Mouse (Mus musculus): ENCODE measurements around the gene Smpx.

Gene Smpx

DNA sequence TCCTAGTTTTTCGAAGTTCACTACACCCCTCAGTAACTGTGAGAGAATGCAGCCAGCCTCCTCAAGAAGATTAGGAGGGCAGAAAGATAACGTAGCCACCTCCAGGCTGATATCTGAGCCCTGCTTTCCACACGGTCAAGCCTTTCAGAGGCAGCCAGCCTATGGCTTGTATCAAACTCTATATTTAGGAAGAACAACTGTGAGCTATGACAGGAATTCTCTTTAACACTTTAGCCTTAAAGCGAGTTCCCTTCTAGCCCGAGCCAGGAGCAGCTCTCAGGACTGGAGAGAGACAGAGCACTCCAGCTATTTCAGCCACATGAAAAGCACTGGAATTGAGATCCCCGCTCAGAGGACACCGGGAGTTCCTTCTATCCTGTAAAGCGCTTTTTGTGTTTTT lies at the start of gene Smpx:
Smpx (plus strand) TSS at position 49 of the 400 bp plus-strand sequence.
- DNase-seq: no peak

GRCm38 (mm10) chrX:157655047-157655446 lies 43.7 kb upstream of the Smpx start:
- no peak for DNase-seq

- no peak for DNase-seq
These were observed 41.4 kb upstream of the Smpx start for GRCm38 (mm10) chrX:157657356-157657755.

DNA sequence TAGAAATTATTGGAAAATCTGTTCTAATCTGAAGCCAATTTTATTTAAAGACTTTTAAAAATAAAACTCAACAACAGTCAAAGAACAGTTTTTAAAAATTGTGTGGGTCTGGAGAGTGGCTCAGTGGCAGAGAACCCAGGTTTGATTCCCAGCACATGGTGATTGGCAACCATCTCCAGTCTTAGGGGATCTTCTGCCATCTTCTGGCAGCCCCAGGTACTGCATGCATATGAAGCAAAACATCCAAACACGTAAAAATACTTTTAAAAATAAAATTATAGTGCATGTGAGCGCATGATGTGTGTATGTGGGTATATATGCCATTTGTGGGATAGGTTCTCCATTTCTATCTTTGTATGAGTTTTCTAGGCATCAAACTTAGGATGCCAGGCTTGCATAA lies 26.9 kb upstream of the Smpx start:
- peak; percentile 10 for DNase-seq

- DNase-seq: no peak
These were observed 23.9 kb upstream of the Smpx start for GRCm38 (mm10) chrX:157674667-157675350.

DNA sequence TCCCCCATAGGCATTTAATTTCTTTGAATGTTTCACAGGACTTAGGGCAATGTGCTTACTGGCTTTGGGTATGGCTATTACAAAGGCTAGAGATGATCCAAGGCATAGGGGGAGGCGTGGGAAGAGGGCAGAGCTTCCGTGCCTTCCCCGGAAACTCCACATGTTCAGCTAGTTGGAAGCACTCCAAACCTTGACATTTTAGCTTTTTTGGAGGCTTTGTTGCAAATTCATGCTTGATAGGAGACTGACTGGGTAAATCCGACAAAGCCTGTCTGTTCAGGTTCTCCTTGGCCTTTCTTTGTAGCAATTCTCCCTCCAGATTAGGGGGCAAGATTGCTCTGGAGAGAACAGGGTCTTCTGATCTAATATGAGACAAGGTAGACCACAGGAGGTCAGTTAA lies 7.5 kb upstream of the Smpx start:
- no peak for DNase-seq

DNA sequence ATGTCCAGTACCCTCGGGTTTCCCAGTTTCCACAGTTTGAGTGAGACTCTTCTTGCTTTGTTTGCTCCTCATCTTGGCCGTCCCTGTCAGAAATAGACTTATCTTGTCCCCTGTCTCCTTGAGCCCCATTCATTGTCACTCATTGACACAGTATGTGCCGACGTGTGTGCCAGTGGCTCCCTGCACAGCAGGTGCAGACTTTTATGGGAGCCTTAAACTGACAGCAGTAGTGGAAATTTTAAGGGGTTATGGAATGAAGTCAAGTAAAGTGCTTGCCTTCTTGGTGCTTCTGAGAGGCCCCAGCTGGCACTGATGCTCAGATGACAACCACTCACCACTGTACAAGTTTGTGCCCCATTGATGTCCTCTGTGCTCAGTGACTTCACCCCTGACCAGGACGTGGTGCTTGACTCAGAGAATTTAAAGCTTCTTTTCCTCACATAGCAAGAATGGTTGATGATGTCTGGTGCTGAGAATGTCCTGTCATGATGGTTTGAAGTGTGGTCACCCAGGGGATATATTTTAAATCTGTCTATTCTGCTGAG lies 1.0 kb upstream of the Smpx start:
- no peak for DNase-seq

GRCm38 (mm10) chrX:157707236-157707635 lies 8.5 kb downstream of the Smpx start:
- DNase-seq: no peak

DNA sequence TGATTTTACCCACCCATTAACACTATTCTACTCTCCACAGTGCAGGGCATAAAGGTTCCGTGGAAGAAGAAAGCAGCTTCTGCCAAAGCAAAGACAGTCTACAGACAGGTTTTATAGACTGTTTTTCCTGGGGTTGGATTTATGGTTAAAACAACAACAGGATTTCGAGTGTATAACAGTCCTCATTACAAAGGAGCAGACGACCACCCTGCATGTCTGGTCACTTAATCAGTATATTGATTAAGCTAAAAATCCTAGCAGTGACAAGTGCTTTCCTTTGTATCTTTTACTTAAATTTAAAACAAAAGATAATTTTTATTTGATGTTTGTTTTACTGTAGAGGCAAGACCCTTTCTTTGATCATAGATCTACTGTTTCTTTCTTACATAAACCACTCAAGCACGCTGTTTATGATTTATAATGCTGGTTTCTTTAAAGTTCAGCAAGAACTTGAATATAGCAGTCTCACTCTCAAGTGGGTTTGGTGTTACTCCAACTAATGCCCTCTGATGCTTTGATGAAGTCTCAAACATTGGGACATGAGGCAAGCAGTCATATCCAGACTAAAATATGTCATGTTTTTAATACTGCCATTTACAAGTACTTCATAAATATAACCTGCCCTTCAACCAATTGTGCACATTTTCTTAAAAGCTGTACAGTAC lies 10.0 kb downstream of the Smpx start:
- no peak for DNase-seq

DNA sequence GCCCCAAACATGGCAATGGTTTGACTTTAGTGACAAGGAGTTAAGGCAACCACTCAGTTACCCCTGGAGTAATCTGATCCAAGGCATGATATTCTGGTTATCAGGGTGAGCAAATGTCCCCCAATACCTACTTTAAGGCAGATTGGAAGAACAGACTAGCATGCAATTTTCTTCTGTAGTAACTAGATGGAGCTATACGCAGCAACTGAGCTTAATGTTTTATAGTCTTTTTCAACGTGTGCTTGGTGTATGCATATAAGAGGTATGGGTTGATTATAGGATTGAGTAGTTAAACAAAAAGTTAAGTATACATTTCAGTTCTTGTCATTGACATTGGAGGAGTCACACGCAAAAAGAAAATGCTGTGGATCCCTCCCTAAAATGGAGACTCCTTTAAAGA lies 21.2 kb downstream of the Smpx start:
- no peak for DNase-seq

- DNase-seq: no peak
These were observed 32.1 kb downstream of the Smpx start for GRCm38 (mm10) chrX:157730622-157731341.

DNA sequence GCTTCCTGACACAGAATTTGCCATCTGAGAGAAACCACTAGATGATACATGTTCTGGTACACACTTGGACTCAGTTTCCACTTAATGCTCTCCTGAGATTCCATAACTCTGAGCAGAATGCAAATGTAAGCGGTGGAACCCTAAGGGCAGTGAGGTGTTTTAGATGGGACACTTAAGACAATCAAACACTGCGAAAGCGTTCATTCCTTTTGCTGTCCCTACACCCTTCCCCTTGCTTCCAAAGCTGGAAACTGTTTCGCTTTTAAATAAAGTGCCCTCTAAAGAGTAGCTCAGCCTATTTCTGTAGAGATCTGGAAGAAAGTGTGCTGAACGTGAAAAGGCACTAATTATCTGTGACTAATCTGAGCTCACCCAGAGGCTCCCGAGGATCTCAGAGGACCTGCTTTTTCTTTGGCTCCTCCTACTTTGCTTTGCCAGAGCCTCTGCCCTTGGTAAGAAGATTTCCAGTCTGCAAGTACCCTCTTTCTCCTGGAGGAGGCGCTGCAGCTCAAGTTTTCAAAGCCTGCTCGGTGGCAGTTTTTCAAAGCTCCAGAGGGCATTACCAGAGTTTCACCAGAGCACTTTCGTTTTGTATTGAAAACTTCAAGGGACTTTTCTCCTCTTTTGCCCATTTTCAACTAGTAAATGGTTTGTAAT lies 33.1 kb downstream of the Smpx start:
- peak; percentile 45 for DNase-seq

- no peak for DNase-seq
These were observed 33.6 kb downstream of the Smpx start for GRCm38 (mm10) chrX:157732346-157732745.

DNA sequence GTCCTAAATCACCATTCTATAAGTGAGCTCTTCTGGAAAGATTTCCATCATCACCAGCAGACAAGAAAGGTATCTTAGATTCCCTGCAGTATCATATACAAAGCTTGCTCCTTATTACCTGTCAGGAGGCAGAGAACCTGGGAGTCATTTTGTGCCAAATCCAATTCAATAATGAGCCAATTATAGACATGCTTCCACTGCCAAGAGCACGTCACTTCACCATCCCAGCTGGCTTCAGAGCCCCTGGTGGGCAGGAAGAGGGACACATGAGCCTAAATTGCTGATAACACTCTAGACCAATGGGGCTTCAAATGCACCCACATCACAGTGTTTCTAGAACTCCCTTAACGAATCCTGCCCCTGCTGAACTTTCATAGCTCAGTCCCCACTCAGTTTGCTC lies 35.1 kb downstream of the Smpx start:
- DNase-seq: no peak

DNA sequence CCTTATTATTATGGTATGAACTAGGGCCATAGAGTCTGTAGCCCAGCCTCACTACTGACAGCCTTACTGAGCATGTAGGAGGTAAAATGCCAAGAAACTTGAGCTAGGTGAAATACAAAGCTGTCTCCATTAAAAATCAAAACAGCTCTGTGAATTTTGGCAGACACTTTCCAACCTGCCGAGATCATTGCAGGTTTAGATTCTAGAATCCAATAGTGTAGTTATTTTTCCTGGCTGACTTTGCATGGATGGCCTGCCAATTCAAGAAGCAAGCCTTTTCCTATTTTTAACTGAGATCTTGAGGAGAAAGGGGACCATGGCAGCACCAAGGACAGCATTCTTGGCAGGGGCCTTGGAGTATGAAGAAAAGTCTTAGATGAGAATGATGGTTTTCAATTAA lies 35.6 kb downstream of the Smpx start:
- DNase-seq: no peak

DNA sequence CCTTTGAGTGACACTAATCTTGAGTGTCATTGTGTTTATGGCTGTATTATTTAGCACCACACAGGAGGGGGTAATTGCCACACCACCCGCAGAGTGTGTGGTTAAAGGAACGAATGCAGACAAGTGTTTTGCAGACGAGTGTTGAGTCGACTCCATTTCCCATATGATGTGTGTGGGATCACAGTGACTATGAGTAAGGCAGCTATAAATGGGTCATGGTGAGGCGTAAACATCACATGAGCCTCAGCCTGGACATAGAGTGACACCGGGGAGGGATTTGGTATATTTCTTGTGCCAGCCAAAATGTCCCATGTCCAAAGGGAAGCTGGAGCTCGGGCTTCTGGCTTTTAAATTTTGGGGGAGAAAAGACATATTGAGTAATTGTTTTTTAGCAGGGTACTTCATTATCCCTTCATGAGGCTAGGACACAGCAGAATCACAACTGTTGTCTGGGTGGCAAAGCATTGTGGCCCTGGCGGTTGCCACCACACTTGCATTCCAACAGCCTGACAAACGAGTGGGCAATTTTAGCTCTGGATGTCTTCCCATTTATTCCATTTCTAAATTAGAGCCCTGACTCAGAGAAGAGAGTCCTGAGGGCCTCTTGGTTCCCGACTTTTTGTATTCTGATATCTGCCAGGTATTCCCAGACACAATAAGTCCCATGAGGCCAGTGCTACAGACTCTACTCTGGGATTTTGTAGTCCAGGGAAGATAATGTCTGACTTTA lies 49.3 kb downstream of the Smpx start:
- DNase-seq: no peak

DNA sequence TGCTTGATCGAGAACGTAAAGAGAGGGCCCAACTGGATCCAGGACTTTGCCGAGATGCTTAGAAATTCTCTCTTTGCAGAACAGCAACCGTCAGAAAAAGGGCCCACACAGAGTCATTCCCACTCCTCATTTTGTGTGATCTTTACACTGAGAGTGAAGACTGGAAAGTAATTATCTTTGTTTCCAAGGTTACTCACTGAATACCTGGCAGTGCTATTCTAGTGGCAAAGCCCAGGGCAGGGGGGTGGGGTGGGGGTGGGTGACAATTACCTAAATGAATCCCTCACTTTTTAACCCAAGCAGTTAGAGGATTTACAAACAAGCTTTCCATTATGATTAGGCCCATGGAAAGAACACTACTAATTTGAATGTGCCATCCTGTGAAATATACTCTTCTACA lies 55.8 kb downstream of the Smpx start:
- DNase-seq: no peak

GRCm38 (mm10) chrX:157762542-157762941 lies 63.8 kb downstream of the Smpx start:
- no peak for DNase-seq

- no peak for DNase-seq
These were observed 103.0 kb downstream of the Smpx start for GRCm38 (mm10) chrX:157801669-157802068.

Data from thymus, postnatal 4 days (tissue).